Mouse (Mus musculus) ES-Bruce4 (cell line): ENCODE measurements around the gene Dpep2nb.

Source experiments
- CTCF ChIP-seq: IDR thresholded peaks from one replicate; pipeline ENCODE4 v1.8.1; 2011; ENCODE audit warnings: low read depth, low read length
- EP300 ChIP-seq: IDR thresholded peaks from 2 replicates; pipeline ENCODE4 v1.6.1; 2011; ENCODE audit warnings: low read depth, low read length; ENCODE audit not compliant: insufficient read depth
- POLR2A ChIP-seq: IDR thresholded peaks from one replicate; pipeline ENCODE4 v1.8.1; 2011; ENCODE audit warnings: low read length; ENCODE audit not compliant: insufficient read depth

GRCm38 (mm10) chr8:106040218-106040617 lies 34.4 kb upstream of the Dpep2nb start:
- TF ChIP-seq POLR2A (no peak), CTCF (peak; percentile 0), EP300 (no peak)
